ENCODE assay signal across 24 mouse cellular contexts in the genomic region with DNA sequence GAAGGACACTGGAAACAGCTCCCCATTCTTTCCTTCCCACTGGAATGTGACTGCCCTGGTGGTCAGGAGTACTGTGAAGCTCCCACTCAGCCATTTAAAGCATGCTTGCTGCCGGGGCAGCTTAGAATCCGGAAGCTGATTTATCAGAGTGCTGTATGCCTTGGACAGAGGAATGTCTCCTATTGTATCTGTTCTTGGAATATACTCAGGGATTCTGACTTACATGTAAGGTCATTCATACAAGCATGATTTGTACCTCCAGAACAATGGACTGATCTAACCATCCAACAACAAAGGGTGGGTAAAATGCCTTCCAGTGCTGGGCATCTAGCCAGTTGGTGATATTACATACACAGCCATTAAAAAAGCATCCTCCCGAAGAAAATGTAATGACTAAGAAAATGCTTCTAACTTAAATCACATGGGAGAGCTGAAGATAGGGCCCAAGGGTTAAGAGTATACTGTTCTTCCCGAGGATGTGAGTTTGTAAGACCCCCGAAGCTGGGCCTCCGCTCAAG. TPM values are rescaled to one million over a fixed set of nuclear protein-coding genes. Genes with fewer than 3 reads are reported as not detected.
A peak's percentile ranks its signal among the peaks of the same experiment; 100 is the strongest.
DNase-seq lines count a peak whose midpoint lies in the region; ATAC-seq and TF ChIP-seq lines count a peak whose summit lies in the region.
"Had no signal": no experiment of that assay in that cellular context is flagged by ENCODE, and none has a peak within 500 bp of the region (broad histone marks: within the 10 kb centered on the region; RNA-seq: fewer than 3 reads in every experiment).

No protein-coding gene starts in this region.

- no peak for ATAC-seq in kidney, postnatal 0 days (replicated peaks; ENCODE audit: low FRiP score, low read depth)
- peak; percentile 32; the same call in 1 of the 2 replicates for ATAC-seq in lung, embryonic 16.5 days (ENCODE audit: low read depth)
- ATAC-seq in hindbrain, embryonic 16.5 days: no peak
- ATAC-seq: activated CD4-positive, CD25-positive, alpha-beta regulatory T cell, adult 4 months; CD4-positive, CD25-positive, alpha-beta regulatory T cell, adult 4 months; forebrain, embryonic 13.5 days; forebrain, postnatal 0 days; hindbrain, postnatal 0 days; Patski had no signal

- DNase-seq in kidney, postnatal 0 days (ENCODE audit: low spot score): peak; percentile 31
- no peak for DNase-seq in kidney, adult 11 months
- no peak for DNase-seq in lung, postnatal 14 days
- DNase-seq in Muller cell, postnatal 12 days (ENCODE audit: inconsistent ontology term): peak; percentile 88
- DNase-seq: adrenal gland, postnatal 14 days; B cell, adult 2 months; cerebellum, adult 18-20 months; cerebellum, postnatal 36 days; forebrain, postnatal 0 days; gastrocnemius, postnatal 25 days; heart, postnatal 4 days had no signal

- no peak overlapping the region for H3K27ac ChIP-seq in kidney, postnatal 0 days
- 0 out of 2 replicates have a peak overlapping the region, but pooled peaks have one; percentile 10 for H3K27ac ChIP-seq in lung, embryonic 16.5 days (ENCODE audit: low read length)
- peak overlapping the region; percentile 32; the same call in 1 of the 2 replicates for H3K27ac ChIP-seq in embryonic fibroblast, embryonic 13.5 days (ENCODE audit: insufficient read depth, low read length)
- no peak overlapping the region for H3K27ac ChIP-seq in hindbrain, embryonic 16.5 days (ENCODE audit: low read depth, low read length)
- H3K27ac ChIP-seq: embryonic facial prominence, embryonic 13.5 days; forebrain, embryonic 13.5 days; hindbrain, embryonic 12.5 days; hindbrain, postnatal 0 days had no signal

- H3K4me1 ChIP-seq in kidney, postnatal 0 days (replicated peaks; ENCODE audit: insufficient read depth, low read length): no peaks in the 10 kb centered on the region
- H3K4me1 ChIP-seq in lung, embryonic 16.5 days (replicated peaks; ENCODE audit: control insufficient read depth, insufficient read depth, low read length): no peaks in the 10 kb centered on the region
- no peaks in the 10 kb centered on the region for H3K4me1 ChIP-seq in embryonic fibroblast, embryonic 13.5 days (ENCODE audit: control insufficient read depth, insufficient read depth, low read length)
- no peaks in the 10 kb centered on the region for H3K4me1 ChIP-seq in hindbrain, embryonic 16.5 days (ENCODE audit: control insufficient read depth, insufficient read depth, low read depth, low read length)
- H3K4me1 ChIP-seq: embryonic facial prominence, embryonic 13.5 days; forebrain, embryonic 13.5 days; hindbrain, embryonic 12.5 days had no signal

- no peak overlapping the region for H3K4me3 ChIP-seq in kidney, postnatal 0 days (replicated peaks; ENCODE audit: low read depth, low read length)
- no peak overlapping the region for H3K4me3 ChIP-seq in lung, embryonic 16.5 days (ENCODE audit: low read length)
- H3K4me3 ChIP-seq in embryonic fibroblast, embryonic 13.5 days (ENCODE audit: insufficient read depth, low read length): no peak overlapping the region
- no peak overlapping the region for H3K4me3 ChIP-seq in hindbrain, embryonic 16.5 days (ENCODE audit: low read length)
- H3K4me3 ChIP-seq: embryonic facial prominence, embryonic 13.5 days; forebrain, embryonic 13.5 days; heart, embryonic 12.5 days; hindbrain, embryonic 12.5 days had no signal

- TF ChIP-seq POLR2A in embryonic fibroblast, embryonic 13.5 days (IDR thresholded peaks at IDR 0.05; ENCODE audit: low read depth, low read length): no peak

- H3K27me3 ChIP-seq in kidney, postnatal 0 days (ENCODE audit: insufficient read depth, low read length): no peaks in the 10 kb centered on the region
- H3K27me3 ChIP-seq in lung, embryonic 16.5 days (ENCODE audit: control insufficient read depth, insufficient read depth, low read depth, low read length): no peaks in the 10 kb centered on the region
- no peaks in the 10 kb centered on the region for H3K27me3 ChIP-seq in hindbrain, embryonic 16.5 days (replicated peaks; ENCODE audit: control insufficient read depth, insufficient read depth, low read length)
- H3K27me3 ChIP-seq: embryonic facial prominence, embryonic 13.5 days; forebrain, embryonic 13.5 days; heart, embryonic 12.5 days; hindbrain, embryonic 12.5 days had no signal

- peak; percentile 7; the same call in 1 of the 2 replicates for TF ChIP-seq CTCF in kidney, postnatal 0 days (IDR thresholded peaks at IDR 0.05; ENCODE audit: low read depth)
- no peak for TF ChIP-seq CTCF in embryonic fibroblast, embryonic 13.5 days (IDR thresholded peaks at IDR 0.05; ENCODE audit: borderline replicate concordance, insufficient read depth, low read length)

- WGBS in kidney, postnatal 0 days: 74% methylated on average over 6 of the region's 6 CpGs
- WGBS in lung, embryonic 16.5 days: 59% methylated on average over 6 of the region's 6 CpGs
- WGBS in hindbrain, embryonic 16.5 days: 85% methylated on average over 6 of the region's 6 CpGs

- no peak overlapping the region for H3K9ac ChIP-seq in kidney, postnatal 0 days (ENCODE audit: low read depth, low read length)
- no peak overlapping the region for H3K9ac ChIP-seq in lung, embryonic 16.5 days (ENCODE audit: low read length)
- no peak overlapping the region for H3K9ac ChIP-seq in hindbrain, embryonic 16.5 days (ENCODE audit: low read depth, low read length)
- H3K9ac ChIP-seq: embryonic facial prominence, embryonic 13.5 days; forebrain, embryonic 13.5 days; forebrain, postnatal 0 days; heart, embryonic 12.5 days; hindbrain, embryonic 12.5 days had no signal

- H3K36me3 ChIP-seq in kidney, postnatal 0 days (ENCODE audit: insufficient read depth, low read length): no peaks in the 10 kb centered on the region
- no peaks in the 10 kb centered on the region for H3K36me3 ChIP-seq in lung, embryonic 16.5 days (ENCODE audit: control insufficient read depth, insufficient read depth, low read length)
- no peaks in the 10 kb centered on the region for H3K36me3 ChIP-seq in hindbrain, embryonic 16.5 days (ENCODE audit: control insufficient read depth, insufficient read depth, low read length)
- H3K36me3 ChIP-seq: embryonic facial prominence, embryonic 13.5 days; G1E; heart, embryonic 12.5 days; hindbrain, embryonic 12.5 days had no signal

- H3K9me3 ChIP-seq in kidney, postnatal 0 days (replicated peaks; ENCODE audit: low read length): no peaks in the 10 kb centered on the region
- H3K9me3 ChIP-seq in lung, embryonic 16.5 days (ENCODE audit: control insufficient read depth, low read length): no peaks in the 10 kb centered on the region
- H3K9me3 ChIP-seq in hindbrain, embryonic 16.5 days (ENCODE audit: control insufficient read depth, low read length): no peaks in the 10 kb centered on the region
- H3K9me3 ChIP-seq: embryonic facial prominence, embryonic 13.5 days; forebrain, embryonic 13.5 days; heart, embryonic 12.5 days; hindbrain, embryonic 12.5 days had no signal

- no peak overlapping the region for H3K4me2 ChIP-seq in kidney, postnatal 0 days (ENCODE audit: low read length)
- H3K4me2 ChIP-seq in lung, embryonic 16.5 days (ENCODE audit: low read depth, low read length): no peak overlapping the region
- no peak overlapping the region for H3K4me2 ChIP-seq in hindbrain, embryonic 16.5 days (ENCODE audit: low read length)
- H3K4me2 ChIP-seq: embryonic facial prominence, embryonic 13.5 days; forebrain, embryonic 13.5 days; heart, embryonic 12.5 days; hindbrain, embryonic 12.5 days had no signal

RNA-seq across cellular contexts. Expression of a gene that starts 50.4 kb away (rescaled TPM):
- polyA plus RNA-seq in kidney, postnatal 0 days (2015; fragmentation: Nextera tagmentation; extraction: Ambion mirVana): not detected in 2 replicates
- not detected in 2 replicates for polyA plus RNA-seq in lung, embryonic 16.5 days (2015; fragmentation: Nextera tagmentation; extraction: Ambion mirVana)
- not detected in 2 replicates for polyA plus RNA-seq in embryonic fibroblast, embryonic 13.5 days (2011; ENCODE audit: insufficient read length, low read depth, missing spikeins)
- not detected in 2 replicates for polyA plus RNA-seq in hindbrain, embryonic 16.5 days (2015; fragmentation: Nextera tagmentation; extraction: Ambion mirVana)
- polyA plus RNA-seq: activated CD4-positive, CD25-positive, alpha-beta regulatory T cell, adult 4 months; CD4-positive, CD25-positive, alpha-beta regulatory T cell, adult 4 months; embryonic facial prominence, embryonic 13.5 days; forebrain, embryonic 13.5 days; forebrain, postnatal 0 days; G1E; heart, embryonic 12.5 days; heart, embryonic 16.5 days; hindbrain, embryonic 12.5 days; hindbrain, postnatal 0 days; Patski had no signal

Comparison
In these comparisons a context has a peak if more than half of its experiments do, and no peak if none do; other contexts are left out.
1. DNase-seq: peak in kidney, postnatal 0 days (single experiment) and Muller cell, postnatal 12 days (single experiment); none in kidney, adult 11 months (single experiment) and lung, postnatal 14 days (single experiment).
2. H3K27ac ChIP-seq: peak in lung, embryonic 16.5 days (single experiment) and embryonic fibroblast, embryonic 13.5 days (single experiment); none in kidney, postnatal 0 days (single experiment) and hindbrain, embryonic 16.5 days (single experiment).